Mouse (Mus musculus): ENCODE results near the gene Tas2r108.

- TF ChIP-seq POLR2A (IDR thresholded peaks at IDR 0.05; ENCODE audit: borderline replicate concordance, extremely low read depth, insufficient read depth, insufficient read length, poor library complexity, severe bottlenecking) (no peak), CTCF (IDR thresholded peaks at IDR 0.05; ENCODE audit: borderline replicate concordance, extremely low read depth, insufficient read depth, insufficient read length) (no peak)
Observed at GRCm38 (mm10) chr6:40493229-40493628, at the start of gene Tas2r108.

Data from brain, embryonic 14.5 days (tissue).